Mouse (Mus musculus): ENCODE measurements around the gene Mrps5.

- TF ChIP-seq ZMIZ1 (IDR thresholded peaks at IDR 0.05; ENCODE audit: low read depth, low read length) (no peak), RCOR1 (conservative IDR thresholded peaks at IDR 0.05; ENCODE audit: low read depth, low read length) (no peak), JUND (conservative IDR thresholded peaks at IDR 0.05; ENCODE audit: low read depth, low read length) (no peak), POLR2A (IDR thresholded peaks at IDR 0.05; ENCODE audit: low read depth, low read length) (no peak), EP300 (IDR thresholded peaks at IDR 0.05; ENCODE audit: low read length) (no peak), MAFK (IDR thresholded peaks at IDR 0.05; ENCODE audit: insufficient replicate concordance, low read length) (no peak), NRF1 (IDR thresholded peaks at IDR 0.05; ENCODE audit: low read depth, low read length) (no peak), CTCF (conservative IDR thresholded peaks at IDR 0.05 in 1 of 2, IDR thresholded peaks at IDR 0.05 in 1 of 2; ENCODE audit: low read depth in 2 of 2, low read length in 2 of 2) (no peak), E2F4 (IDR thresholded peaks at IDR 0.05; ENCODE audit: insufficient replicate concordance, low read depth, low read length) (no peak), MXI1 (IDR thresholded peaks at IDR 0.05; ENCODE audit: low read depth, low read length) (no peak)
Observed at GRCm38 (mm10) chr2:127632601-127633000, 45.6 kb downstream of the Mrps5 start.
